Mouse (Mus musculus) cerebellum, adult 2 months (tissue): ENCODE data around the gene Ech1.

ENCODE experiments used
- CTCF ChIP-seq: fragments of 200-500 bp; IDR thresholded peaks from 2 replicates; pipeline ENCODE4 v1.5.1; 2011; ENCODE audit warnings: low read depth, mild to moderate bottlenecking, control low read depth, low read length, moderate library complexity, borderline replicate concordance; ENCODE audit not compliant: insufficient read depth
- POLR2A ChIP-seq: fragments of 200-500 bp; IDR thresholded peaks from 2 replicates; pipeline ENCODE4 v1.6.1; 2011; ENCODE audit warnings: low read length, control low read depth, borderline replicate concordance; ENCODE audit not compliant: insufficient read depth

DNA sequence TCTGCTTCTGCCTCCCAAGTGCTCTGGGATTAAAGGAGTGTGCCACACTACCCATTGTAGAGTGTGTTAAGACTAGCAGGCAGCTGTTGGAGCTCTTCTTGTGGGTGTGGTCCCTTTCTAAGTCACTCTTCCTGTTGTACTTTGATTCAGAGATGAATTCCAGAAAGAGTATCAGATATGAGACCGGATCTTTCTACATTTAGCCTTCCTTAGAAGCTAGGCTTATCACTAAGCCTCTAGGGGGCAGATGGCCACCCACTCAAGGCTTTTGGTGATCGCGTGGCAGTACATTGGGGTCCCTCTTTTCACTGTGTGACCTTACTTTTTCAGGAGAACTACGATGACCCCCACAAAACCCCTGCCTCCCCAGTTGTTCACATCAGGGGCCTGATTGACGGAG lies 12.1 kb upstream of the Ech1 start:
- TF ChIP-seq CTCF (no peak), POLR2A (no peak)
